7 mouse cellular contexts compared by ENCODE assay signal in the genomic region with DNA sequence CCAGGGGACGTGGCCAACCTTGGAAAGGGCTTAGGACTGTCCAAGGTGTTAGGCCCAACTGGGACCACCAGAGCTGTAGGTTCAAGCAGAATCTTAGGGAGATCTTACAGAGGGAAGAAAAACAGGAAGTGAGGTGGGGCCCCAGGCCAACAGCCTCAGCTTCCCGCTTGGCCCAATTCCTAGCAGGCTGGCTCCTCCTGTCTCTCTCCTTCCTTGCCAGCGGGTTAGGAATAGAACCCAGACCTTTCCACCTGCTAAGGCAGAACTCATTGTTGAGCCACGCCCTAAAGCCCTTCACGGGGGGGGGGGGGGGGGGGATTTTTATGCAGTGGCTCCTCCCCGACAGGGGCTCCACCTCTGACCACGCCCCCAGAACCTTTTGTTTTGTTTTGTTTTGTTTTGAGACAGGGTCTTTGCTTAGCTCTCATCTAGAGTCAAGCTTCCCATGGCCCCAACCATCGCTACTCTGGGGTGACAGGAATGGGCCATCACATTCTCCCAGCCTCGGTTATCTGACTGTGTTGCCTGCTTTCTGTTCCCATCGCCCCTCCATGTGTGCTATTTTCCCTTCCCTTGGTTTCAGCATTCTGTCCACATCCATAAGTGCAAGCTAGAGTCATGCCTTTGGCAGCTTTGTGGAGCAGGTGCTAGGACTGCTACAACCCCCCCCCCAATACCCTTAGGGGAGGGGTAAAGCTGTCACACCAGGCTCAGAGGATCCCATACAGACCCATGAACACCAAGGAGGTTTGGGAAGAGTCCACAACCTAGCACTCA. TPM values are rescaled to one million over a fixed set of nuclear protein-coding genes. Genes with fewer than 3 reads are reported as not detected.
A peak's percentile ranks its signal among the peaks of the same experiment; 100 is the strongest.
DNase-seq lines count a peak whose midpoint lies in the region; ATAC-seq and TF ChIP-seq lines count a peak whose summit lies in the region.

No protein-coding gene starts in this region.

- WGBS in embryonic facial prominence, embryonic 12.5 days, result 54% methylated on average over 10 of the region's 10 CpGs
- 32% methylated on average over 10 of the region's 10 CpGs for WGBS in lung, postnatal 0 days

- H3K4me1 ChIP-seq in testis, adult 2 months (ENCODE audit: control insufficient read depth, insufficient read depth, low read length), result peaks cover 31% of the 10 kb centered on the region
- peaks cover 35% of the 10 kb centered on the region for H3K4me1 ChIP-seq in embryonic facial prominence, embryonic 12.5 days
- H3K4me1 ChIP-seq in lung, postnatal 0 days (ENCODE audit: insufficient read depth, low read depth, low read length), result peaks cover 30% of the 10 kb centered on the region

- H3K9me3 ChIP-seq in embryonic facial prominence, embryonic 12.5 days, result no peaks in the 10 kb centered on the region
- H3K9me3 ChIP-seq in lung, postnatal 0 days (ENCODE audit: low read length), result no peaks in the 10 kb centered on the region

- TF ChIP-seq CTCF in testis, adult 2 months (IDR thresholded peaks at IDR 0.05; ENCODE audit: control insufficient read depth, insufficient read depth, insufficient replicate concordance, low read depth, low read length), result no peak
- no peak for TF ChIP-seq CTCF in lung, postnatal 0 days (IDR thresholded peaks at IDR 0.05)

- no peak overlapping the region for H3K4me3 ChIP-seq in testis, adult 2 months (ENCODE audit: control insufficient read depth, low read depth, low read length)
- no peak overlapping the region for H3K4me3 ChIP-seq in embryonic facial prominence, embryonic 12.5 days
- H3K4me3 ChIP-seq in lung, postnatal 0 days (ENCODE audit: low read depth, low read length), result no peak overlapping the region

- DNase-seq in testis, postnatal 14 days (ENCODE audit: low spot score), result no peak
- peak; percentile 89 for DNase-seq in induced T-regulatory cell, adult 2 months (ENCODE audit: low read depth)
- DNase-seq in lung, postnatal 0 days (ENCODE audit: low spot score), result peak; percentile 89
- DNase-seq in thymus, postnatal 4 days, result peak; percentile 76
- no peak for DNase-seq in right cerebral cortex, postnatal 25 days

- H3K27ac ChIP-seq in testis, adult 2 months (ENCODE audit: control insufficient read depth, insufficient read depth, low read depth, low read length), result peak overlapping the region; percentile 100
- peak overlapping the region; percentile 99 for H3K27ac ChIP-seq in embryonic facial prominence, embryonic 12.5 days
- H3K27ac ChIP-seq in lung, postnatal 0 days (ENCODE audit: low read length), result peak overlapping the region; percentile 100

- H3K27me3 ChIP-seq in testis, adult 2 months (ENCODE audit: control insufficient read depth, insufficient read depth, low read length), result no peaks in the 10 kb centered on the region
- H3K27me3 ChIP-seq in embryonic facial prominence, embryonic 12.5 days, result no peaks in the 10 kb centered on the region
- no peaks in the 10 kb centered on the region for H3K27me3 ChIP-seq in lung, postnatal 0 days (replicated peaks; ENCODE audit: insufficient read depth, low read length)

- TF ChIP-seq EP300 in lung, postnatal 0 days (IDR thresholded peaks at IDR 0.05), result peak; percentile 62

- no peak overlapping the region for H3K4me2 ChIP-seq in embryonic facial prominence, embryonic 12.5 days (replicated peaks)
- H3K4me2 ChIP-seq in lung, postnatal 0 days (replicated peaks; ENCODE audit: low read depth, low read length), result peak overlapping the region; percentile 78

- no peak for ATAC-seq in embryonic facial prominence, embryonic 12.5 days (ENCODE audit: insufficient number of reproducible peaks, insufficient read depth, low FRiP score, low TSS enrichment)
- ATAC-seq in lung, postnatal 0 days, result peak; percentile 7; the same call in 1 of the 2 replicates

- H3K36me3 ChIP-seq in testis, adult 2 months (ENCODE audit: control insufficient read depth, insufficient read depth, low read length), result no peaks in the 10 kb centered on the region; the same call in 1 of the 2 replicates
- H3K36me3 ChIP-seq in embryonic facial prominence, embryonic 12.5 days, result peaks cover 7% of the 10 kb centered on the region; the same call in 1 of the 2 replicates
- H3K36me3 ChIP-seq in lung, postnatal 0 days (ENCODE audit: insufficient read depth, low read length), result peaks cover 7% of the 10 kb centered on the region; the same call in 1 of the 2 replicates

- H3K9ac ChIP-seq in embryonic facial prominence, embryonic 12.5 days, result 0 out of 2 replicates have a peak overlapping the region, but pooled peaks have one; percentile 17
- 0 out of 2 replicates have a peak overlapping the region, but pooled peaks have one; percentile 6 for H3K9ac ChIP-seq in lung, postnatal 0 days (replicated peaks; ENCODE audit: low read depth)

- TF ChIP-seq POLR2A in testis, adult 2 months (IDR thresholded peaks at IDR 0.05; ENCODE audit: control insufficient read depth, low read depth, low read length), result no peak

RNA-seq across cellular contexts. Expression of gene Mknk2, which starts 0.9 kb away (rescaled TPM):
- polyA plus RNA-seq in testis, adult 2 months (2012; rRNA removed), result 53.5 and 60.4 TPM in 2 replicates
- polyA plus RNA-seq in embryonic facial prominence, embryonic 12.5 days (2016; fragmentation: Nextera tagmentation; extraction: Ambion mirVana), result 117 and 122 TPM in 2 replicates
- polyA plus RNA-seq in lung, postnatal 0 days (2015; fragmentation: Nextera tagmentation; extraction: Ambion mirVana), result 92.2 and 103 TPM in 2 replicates

RNA-seq across cellular contexts. Expression of gene Btbd2, which starts 21.9 kb away (rescaled TPM):
- polyA plus RNA-seq in testis, adult 2 months (2012; rRNA removed), result 18.9 and 20.5 TPM in 2 replicates
- 109 and 110 TPM in 2 replicates for polyA plus RNA-seq in embryonic facial prominence, embryonic 12.5 days (2016; fragmentation: Nextera tagmentation; extraction: Ambion mirVana)
- 41.7 and 42.9 TPM in 2 replicates for polyA plus RNA-seq in lung, postnatal 0 days (2015; fragmentation: Nextera tagmentation; extraction: Ambion mirVana)

RNA-seq across cellular contexts. Expression of gene Mob3a, which starts 23.0 kb away (rescaled TPM):
- 11.1 and 12.5 TPM in 2 replicates for polyA plus RNA-seq in testis, adult 2 months (2012; rRNA removed)
- 57.4 and 60.9 TPM in 2 replicates for polyA plus RNA-seq in embryonic facial prominence, embryonic 12.5 days (2016; fragmentation: Nextera tagmentation; extraction: Ambion mirVana)
- 32.6 and 37.0 TPM in 2 replicates for polyA plus RNA-seq in lung, postnatal 0 days (2015; fragmentation: Nextera tagmentation; extraction: Ambion mirVana)

RNA-seq across cellular contexts. Expression of gene Izumo4, which starts 23.2 kb away (rescaled TPM):
- 339 and 385 TPM in 2 replicates for polyA plus RNA-seq in testis, adult 2 months (2012; rRNA removed)
- polyA plus RNA-seq in embryonic facial prominence, embryonic 12.5 days (2016; fragmentation: Nextera tagmentation; extraction: Ambion mirVana), result 20.5 and 23.6 TPM in 2 replicates
- 28.7 and 28.8 TPM in 2 replicates for polyA plus RNA-seq in lung, postnatal 0 days (2015; fragmentation: Nextera tagmentation; extraction: Ambion mirVana)

RNA-seq across cellular contexts. Expression of gene Csnk1g2, which starts 56.2 kb away (rescaled TPM):
- 1,079 and 1,184 TPM in 2 replicates for polyA plus RNA-seq in testis, adult 2 months (2012; rRNA removed)
- polyA plus RNA-seq in embryonic facial prominence, embryonic 12.5 days (2016; fragmentation: Nextera tagmentation; extraction: Ambion mirVana), result 250 and 263 TPM in 2 replicates
- 97.7 and 111 TPM in 2 replicates for polyA plus RNA-seq in lung, postnatal 0 days (2015; fragmentation: Nextera tagmentation; extraction: Ambion mirVana)

Comparison
In these comparisons a context has a peak if more than half of its experiments do, and no peak if none do; other contexts are left out.
1. DNase-seq: peak in induced T-regulatory cell, adult 2 months (single experiment), lung, postnatal 0 days (single experiment) and thymus, postnatal 4 days (single experiment); none in testis, postnatal 14 days (single experiment) and right cerebral cortex, postnatal 25 days (single experiment).
2. Peak in every context shown above with its lines, with median percentiles within 50 percentile points of each other: H3K27ac ChIP-seq.